13 mouse cellular contexts compared by ENCODE assay signal in the genomic region with DNA sequence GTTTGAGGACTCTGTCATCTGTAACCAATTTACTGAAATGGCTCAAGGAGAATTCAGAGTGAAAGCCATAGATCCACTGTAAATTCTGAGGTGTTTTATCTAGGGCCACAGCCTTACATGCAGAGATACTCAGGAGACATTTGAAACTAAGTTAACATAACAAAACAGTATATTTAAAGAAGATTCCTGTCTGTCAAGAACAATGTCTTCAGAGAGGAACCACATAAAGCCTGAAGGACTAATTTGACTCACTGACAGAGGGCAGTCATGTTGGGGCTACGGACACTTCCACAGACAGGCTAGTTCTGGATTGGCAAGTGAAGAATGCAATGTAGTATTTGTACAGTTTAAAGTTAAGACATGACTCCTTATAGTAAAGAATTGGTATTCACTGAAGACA.
"Had no signal": no experiment of that assay in that cellular context is flagged by ENCODE, and none has a peak within 500 bp of the region (broad histone marks: within the 10 kb centered on the region; RNA-seq: fewer than 3 reads in every experiment).

No protein-coding gene starts in this region.

- DNase-seq: cerebellum, postnatal 10 days; cerebellum, postnatal 14 days; cerebellum, postnatal 25 days; cerebellum, postnatal 36 days; embryo, embryonic 11 days; forebrain, postnatal 0 days; gastrocnemius, adult 2 months; gastrocnemius, postnatal 10 days; gastrocnemius, postnatal 14 days; gastrocnemius, postnatal 25 days; gastrocnemius, postnatal 36 days; heart, adult 18-20 months; heart, adult 2 months had no signal
